Mouse (Mus musculus) midbrain, embryonic 10.5 days (tissue): ENCODE data around the gene Uhrf1bp1. TPM values are rescaled to one million over a fixed set of nuclear protein-coding genes. Genes with fewer than 3 reads are reported as not detected.
"Not testable (repeated sequence)": the region's sequence is repeated elsewhere in the genome, so short reads cannot be mapped to it uniquely, and the experiment has no call there.

Source experiments
- DNase-seq: peaks from one replicate; pipeline ENCODE4 v3.0.0-alpha.2; 2017; ENCODE audit warnings: low spot score
- H3K27ac ChIP-seq: fragments of 300-500 bp; sonication (generic); replicated peaks from 2 replicates; pipeline ENCODE4 v1.5.1; 2016; ENCODE audit warnings: mild to moderate bottlenecking
- H3K27me3 ChIP-seq: fragments of 300-500 bp; sonication (generic); 2 replicates; pipeline ENCODE4 v1.6.1; 2016; ENCODE audit warnings: low read depth, mild to moderate bottlenecking; ENCODE audit not compliant: poor library complexity, severe bottlenecking
- H3K36me3 ChIP-seq: fragments of 300-500 bp; sonication (generic); 2 replicates; pipeline ENCODE4 v1.6.1; 2016; ENCODE audit warnings: mild to moderate bottlenecking, moderate library complexity
- H3K4me1 ChIP-seq: fragments of 300-500 bp; sonication (generic); 2 replicates; pipeline ENCODE4 v1.6.1; 2016
- H3K4me3 ChIP-seq: fragments of 300-500 bp; sonication (generic); 2 replicates; pipeline ENCODE4 v1.5.1; 2016; ENCODE audit warnings: mild to moderate bottlenecking, moderate library complexity
- H3K9me3 ChIP-seq: fragments of 300-500 bp; sonication (generic); replicated peaks from 2 replicates; pipeline ENCODE4 v1.6.1; 2016; ENCODE audit warnings: mild to moderate bottlenecking
- WGBS: fragments of 180-500 bp; shearing (Covaris S2); methylation state at CpG from one replicate; pipeline ENCODE4 v1.1.7; 2016; 5-methylcytosine and 5-hydroxymethylcytosine counted together
- polyA plus RNA-seq: library from polyadenylated mRNA; unstranded; fragments of >200 nt; fragmentation: Nextera tagmentation; extraction: Ambion mirVana; gene quantifications from 2 replicates; pipeline ENCODE4 v1.2.1, GENCODE M21; 2016

Gene Uhrf1bp1
- polyA plus RNA-seq, 1 experiment from 2014 or later = 6.3 TPM

DNA sequence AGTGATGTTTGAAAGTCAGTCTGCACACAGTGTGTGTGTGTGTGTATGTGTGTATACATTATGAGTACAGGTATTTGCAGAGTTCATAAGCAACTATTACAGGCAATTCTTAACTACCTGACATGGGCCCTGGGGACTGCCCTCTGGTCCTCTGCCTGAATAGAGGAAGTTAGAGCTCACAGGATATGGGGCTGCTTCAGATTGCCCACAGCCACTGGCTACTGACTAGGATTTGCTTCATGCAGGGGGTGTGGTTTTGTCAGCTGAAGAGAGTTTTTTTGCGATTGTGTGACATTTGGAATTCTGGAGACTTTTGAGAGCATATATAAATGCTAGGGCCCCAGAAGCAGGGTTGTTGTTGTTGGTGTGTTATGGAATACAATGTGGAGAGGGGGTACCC is 31.3 kb upstream of the Uhrf1bp1 start:
- DNase-seq = no peak
- Histone ChIP-seq H3K9me3 (no peaks in the 10 kb centered on the region), H3K4me1 (peaks cover 33% of the 10 kb centered on the region), H3K27me3 (no peaks in the 10 kb centered on the region; the same call in 1 of the 2 replicates), H3K27ac (no peak overlapping the region), H3K36me3 (no peaks in the 10 kb centered on the region), H3K4me3 (no peak overlapping the region)
- 65% methylated on average over 1 of the region's 1 CpGs for WGBS

DNA sequence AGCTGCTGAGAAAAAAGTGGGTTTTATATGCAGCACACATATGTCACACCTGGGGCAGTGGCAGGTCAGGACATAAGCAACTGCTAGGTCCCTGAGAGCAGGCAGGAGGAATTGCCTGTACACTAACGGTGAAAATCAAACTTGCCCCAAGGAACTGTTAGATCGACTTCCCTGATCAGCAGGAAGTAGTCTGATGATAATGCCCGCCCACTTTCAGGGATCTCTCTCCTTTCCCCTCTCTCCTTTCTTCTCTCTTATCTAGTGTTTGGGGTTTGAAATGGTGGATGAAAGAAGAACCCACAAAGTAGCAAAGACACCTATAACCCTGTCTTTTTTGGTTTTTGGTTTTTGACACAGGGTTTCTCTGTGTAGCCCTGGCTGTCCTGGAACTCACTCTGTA is 30.7 kb upstream of the Uhrf1bp1 start:
- 0 out of 2 replicates have a peak overlapping the region, but pooled peaks have one; percentile 52 for H3K4me3 ChIP-seq

DNA sequence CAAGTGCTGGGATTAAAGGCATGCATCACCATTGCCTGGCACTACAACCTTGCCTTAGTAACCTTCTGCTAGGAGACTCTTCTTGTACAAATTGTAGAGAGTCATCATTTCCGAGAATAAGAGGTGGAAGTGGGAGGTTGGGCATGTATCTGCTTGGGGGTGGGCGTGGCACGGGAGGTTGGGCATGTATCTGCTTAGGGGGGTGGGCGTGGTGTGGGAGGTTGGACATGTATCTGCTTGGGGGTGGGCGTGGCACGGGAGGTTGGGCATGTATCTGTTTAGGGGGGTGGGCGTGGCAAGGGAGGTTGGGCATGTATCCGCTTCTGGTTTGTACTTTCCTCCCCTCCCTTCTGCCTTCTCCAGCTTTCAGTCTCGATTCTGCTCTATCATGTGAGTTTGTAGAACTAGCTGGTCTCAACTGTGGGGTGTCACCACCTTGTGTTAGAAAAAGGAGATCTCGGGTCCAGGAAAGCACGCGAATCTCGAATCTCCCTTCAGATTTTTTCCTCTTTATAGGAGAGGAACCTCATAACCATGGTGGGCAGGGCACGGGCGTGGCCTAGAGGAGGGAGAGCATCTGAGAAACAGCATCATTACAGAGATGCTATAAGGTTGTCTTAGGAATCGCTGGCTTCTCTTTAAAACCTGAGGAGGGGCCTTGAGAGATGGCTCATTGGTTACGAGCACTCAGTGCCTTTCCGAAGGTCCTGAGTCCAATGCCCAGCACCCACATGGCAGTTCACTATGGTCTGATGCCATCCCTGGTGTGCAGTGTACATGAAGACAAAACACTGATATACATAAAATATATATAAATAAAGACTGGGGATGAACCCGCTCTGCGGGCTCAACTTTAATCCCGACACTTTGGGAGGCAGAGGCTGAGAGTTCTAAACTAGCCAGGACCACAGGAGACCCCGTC is 30.0 kb upstream of the Uhrf1bp1 start:
- peak overlapping the region; percentile 85 for H3K27ac ChIP-seq
- no peaks in the 10 kb centered on the region for H3K36me3 ChIP-seq
- H3K27me3 ChIP-seq = no peaks in the 10 kb centered on the region; the same call in 1 of the 2 replicates
- peak; percentile 65 for DNase-seq
- 5% methylated on average over 22 of the region's 22 CpGs for WGBS
- peak overlapping the region; percentile 52 for H3K4me3 ChIP-seq
- no peaks in the 10 kb centered on the region for H3K9me3 ChIP-seq
- H3K4me1 ChIP-seq = peaks cover 29% of the 10 kb centered on the region

More for the DNA sequence above, 30.7 kb upstream of the Uhrf1bp1 start:
- DNase-seq = no peak
- Histone ChIP-seq H3K4me1 (peaks cover 33% of the 10 kb centered on the region), H3K9me3 (no peaks in the 10 kb centered on the region), H3K36me3 (no peaks in the 10 kb centered on the region), H3K27me3 (no peaks in the 10 kb centered on the region; the same call in 1 of the 2 replicates), H3K27ac (no peak overlapping the region)
- WGBS = 32% methylated on average over 3 of the region's 3 CpGs

DNA sequence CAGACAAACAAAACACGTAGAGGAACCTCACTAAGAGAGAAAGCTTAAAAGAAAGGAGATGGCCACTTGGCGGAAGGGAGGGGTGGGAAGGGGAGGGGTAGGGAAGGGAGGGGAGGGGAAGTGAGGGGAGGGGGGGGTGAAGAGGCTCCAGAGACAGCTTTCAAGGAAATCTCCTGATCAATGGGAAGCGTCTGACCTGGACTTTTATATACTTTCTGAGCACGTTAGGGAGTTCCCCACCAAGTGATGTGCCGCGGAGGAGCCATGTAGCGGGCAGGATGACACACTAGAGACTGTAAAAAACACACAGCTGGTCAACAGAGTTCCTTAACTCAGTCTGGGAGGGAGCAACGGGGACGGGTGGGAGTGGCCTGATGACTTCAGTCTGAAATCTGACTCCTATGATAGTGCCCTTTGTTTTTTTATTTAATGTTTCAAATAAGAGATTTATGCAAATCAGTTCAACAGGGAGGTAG is 29.3 kb upstream of the Uhrf1bp1 start:
- peak; percentile 56 for DNase-seq
- whole genome bisulfite sequencing = 0% methylated on average over 8 of the region's 9 CpGs
- H3K36me3 ChIP-seq = no peaks in the 10 kb centered on the region
- peak overlapping the region; percentile 85 for H3K27ac ChIP-seq
- peak overlapping the region; percentile 52 for H3K4me3 ChIP-seq
- peaks cover 24% of the 10 kb centered on the region for H3K4me1 ChIP-seq
- H3K9me3 ChIP-seq = no peaks in the 10 kb centered on the region
- no peaks in the 10 kb centered on the region; the same call in 1 of the 2 replicates for H3K27me3 ChIP-seq

- WGBS = 23% methylated on average over 6 of the region's 6 CpGs
- peak overlapping the region; percentile 52 for H3K4me3 ChIP-seq
- peak overlapping the region; percentile 85 for H3K27ac ChIP-seq
These were observed 28.7 kb upstream of the Uhrf1bp1 start for GRCm38 (mm10) chr17:27827511-27827910.

GRCm38 (mm10) chr17:27830411-27830810 is 25.8 kb upstream of the Uhrf1bp1 start:
- Histone ChIP-seq H3K4me3 (no peak overlapping the region), H3K4me1 (peaks cover 23% of the 10 kb centered on the region), H3K9me3 (no peaks in the 10 kb centered on the region), H3K27me3 (no peaks in the 10 kb centered on the region; the same call in 1 of the 2 replicates), H3K36me3 (no peaks in the 10 kb centered on the region), H3K27ac (no peak overlapping the region)
- 52% methylated on average over 7 of the region's 7 CpGs for WGBS
- DNase-seq = no peak

More at GRCm38 (mm10) chr17:27827511-27827910, 28.7 kb upstream of the Uhrf1bp1 start:
- peak; percentile 13 for DNase-seq
- Histone ChIP-seq H3K36me3 (no peaks in the 10 kb centered on the region), H3K27me3 (no peaks in the 10 kb centered on the region; the same call in 1 of the 2 replicates), H3K4me1 (peaks cover 24% of the 10 kb centered on the region), H3K9me3 (no peaks in the 10 kb centered on the region)

DNA sequence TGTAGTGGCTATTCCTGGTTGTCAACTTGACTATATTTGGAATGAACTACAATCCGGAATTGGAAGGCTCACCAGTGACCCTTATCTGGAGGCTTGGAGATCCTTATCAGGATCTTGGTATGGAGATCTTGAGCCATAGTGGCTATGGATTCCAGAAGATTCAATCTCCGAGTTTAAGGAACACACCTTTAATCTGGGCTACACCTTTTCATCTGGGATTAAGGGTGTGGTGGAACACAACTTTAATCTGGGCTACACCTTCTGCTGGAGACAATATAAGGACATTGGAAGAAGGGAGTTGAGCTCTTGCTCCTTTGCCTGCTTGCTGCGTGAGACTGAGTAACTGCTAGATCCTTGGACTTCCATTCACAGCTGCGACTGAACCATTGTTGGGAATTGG is 18.4 kb upstream of the Uhrf1bp1 start, which contains the start of gene Snrpc:
TSS of gene Snrpc (plus strand) at position 301 of the 400 bp plus-strand sequence.
- DNase-seq, H3K27ac ChIP-seq, H3K9me3 ChIP-seq, H3K27me3 ChIP-seq: not testable (repeated sequence)
- peaks cover 15% of the 10 kb centered on the region for H3K36me3 ChIP-seq
- H3K4me1 ChIP-seq = peaks cover 17% of the 10 kb centered on the region
- peak within 1 kb of the TSS; percentile 88; the same call in 1 of the 2 replicates for H3K4me3 ChIP-seq
- 91% methylated on average over 4 of the region's 4 CpGs for WGBS

DNA sequence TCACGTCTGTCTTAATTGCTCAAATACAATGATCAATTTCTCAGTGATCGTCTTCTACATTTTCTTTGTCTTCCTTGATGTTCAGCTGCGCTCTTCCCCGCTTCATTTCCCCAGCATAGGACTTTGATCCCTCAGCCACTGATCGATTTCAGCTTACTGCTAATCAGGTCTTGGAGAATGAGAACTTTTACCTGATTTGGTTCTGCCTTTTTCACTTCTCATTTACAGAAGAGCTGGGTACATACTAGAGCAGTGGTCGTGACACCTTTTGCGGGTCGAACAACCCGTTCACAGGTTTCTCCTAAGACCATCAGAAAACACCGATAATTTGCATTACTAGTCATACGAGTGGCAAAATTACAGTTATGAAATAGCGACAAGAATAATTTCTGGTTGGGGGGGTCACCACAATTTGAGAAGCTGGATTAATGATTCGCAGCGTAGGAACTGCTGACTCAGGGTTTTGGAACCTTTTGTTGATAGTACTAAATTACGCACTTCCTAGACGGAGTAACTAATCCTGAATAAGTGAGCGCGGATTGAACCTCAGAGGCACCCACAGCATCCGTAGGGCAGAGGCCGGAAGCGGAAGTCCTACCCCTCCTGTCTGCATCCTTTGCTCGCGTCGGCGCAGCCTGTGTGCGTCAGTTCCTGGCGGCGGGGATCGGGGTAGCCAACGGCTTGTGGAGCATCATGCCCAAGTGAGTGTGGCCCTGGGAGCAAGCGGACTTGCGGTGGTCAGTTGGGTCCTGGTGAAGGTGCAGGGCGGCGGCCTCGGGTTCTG is 16.6 kb upstream of the Uhrf1bp1 start:
- 3% methylated on average over 35 of the region's 35 CpGs for WGBS
- H3K36me3 ChIP-seq = peaks cover 33% of the 10 kb centered on the region
- H3K4me3 ChIP-seq = peak overlapping the region; percentile 88
- peaks cover 17% of the 10 kb centered on the region for H3K4me1 ChIP-seq
- no peaks in the 10 kb centered on the region for H3K9me3 ChIP-seq
- H3K27me3 ChIP-seq = no peaks in the 10 kb centered on the region
- H3K27ac ChIP-seq = peak overlapping the region; percentile 88
- DNase-seq = peak; percentile 96

GRCm38 (mm10) chr17:27848351-27848750 is 7.9 kb upstream of the Uhrf1bp1 start:
- no peak overlapping the region for H3K4me3 ChIP-seq
- no peaks in the 10 kb centered on the region for H3K4me1 ChIP-seq
- H3K9me3 ChIP-seq = no peaks in the 10 kb centered on the region
- WGBS = 86% methylated on average over 1 of the region's 1 CpGs
- no peaks in the 10 kb centered on the region for H3K27me3 ChIP-seq
- peaks cover 98% of the 10 kb centered on the region for H3K36me3 ChIP-seq
- H3K27ac ChIP-seq = no peak overlapping the region
- no peak for DNase-seq

- Histone ChIP-seq H3K4me1 (no peaks in the 10 kb centered on the region), H3K36me3 (peaks cover 85% of the 10 kb centered on the region), H3K27me3 (no peaks in the 10 kb centered on the region), H3K27ac (no peak overlapping the region), H3K4me3 (no peak overlapping the region), H3K9me3 (no peaks in the 10 kb centered on the region)
- WGBS = 93% methylated on average over 3 of the region's 3 CpGs
- no peak for DNase-seq
These were observed 5.2 kb upstream of the Uhrf1bp1 start for GRCm38 (mm10) chr17:27851076-27851475.

DNA sequence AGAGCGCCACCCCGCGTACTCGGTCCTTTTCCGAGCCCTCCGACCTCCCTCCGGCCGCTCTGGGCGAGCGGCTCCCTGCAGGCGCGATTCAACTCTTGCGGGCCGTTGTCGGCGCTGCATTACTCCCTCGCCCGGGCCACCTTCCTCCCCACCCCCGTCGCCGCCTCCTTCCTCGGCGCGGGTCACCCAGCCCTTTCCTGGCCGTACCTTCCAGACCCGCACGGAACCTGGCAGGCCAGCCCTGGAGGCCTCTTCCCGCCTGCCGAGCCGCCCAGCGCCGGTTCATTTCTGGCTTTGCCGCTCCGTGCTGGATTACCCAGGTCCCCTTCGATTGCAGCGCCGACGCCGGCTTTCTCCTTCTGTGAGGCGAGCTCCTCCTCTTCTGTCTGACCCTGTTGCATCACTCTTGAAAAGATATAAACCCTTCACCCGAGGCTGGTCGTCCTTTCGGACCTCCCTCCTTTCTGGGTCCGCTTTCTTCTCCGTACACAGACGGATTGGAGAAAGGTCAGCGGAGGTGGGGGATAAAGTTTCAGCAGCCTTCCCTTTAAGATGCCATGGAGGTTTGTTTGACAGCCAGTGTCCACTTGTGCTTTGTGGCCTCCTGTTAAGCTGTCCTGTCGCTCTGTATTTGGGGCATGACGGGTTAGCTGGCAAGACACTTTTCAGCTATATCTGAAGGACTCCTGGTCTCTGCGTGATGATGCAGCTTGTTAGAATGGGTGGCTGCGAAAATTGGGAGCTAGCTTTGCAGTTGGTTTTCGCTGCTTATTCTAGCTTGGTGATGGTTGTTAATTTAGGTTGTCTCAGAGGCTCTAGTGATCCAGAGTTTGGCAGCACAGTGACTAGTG is 782 bp downstream of the Uhrf1bp1 start:
- peak; percentile 70 for DNase-seq
- peak overlapping the region; percentile 91 for H3K27ac ChIP-seq
- peak overlapping the region; percentile 93 for H3K4me3 ChIP-seq
- peaks cover 27% of the 10 kb centered on the region for H3K36me3 ChIP-seq
- H3K27me3 ChIP-seq = no peaks in the 10 kb centered on the region
- H3K9me3 ChIP-seq = no peaks in the 10 kb centered on the region
- H3K4me1 ChIP-seq = peaks cover 39% of the 10 kb centered on the region
- 3% methylated on average over 51 of the region's 52 CpGs for WGBS
